Mouse (Mus musculus): ENCODE data around the gene Pkp4. TPM values are rescaled to one million over a fixed set of nuclear protein-coding genes. Genes with fewer than 3 reads are reported as not detected.

The Pkp4 gene
- total RNA-seq, 2 experiments from 2014 or later = 62.6 to 82.9 TPM

- no peak for DNase-seq (ENCODE audit: low spot score in 2 of 2)
Observed at GRCm38 (mm10) chr2:59217931-59218330, 57.3 kb downstream of the Pkp4 start.

- no peak for DNase-seq (ENCODE audit: low spot score in 2 of 2)
Observed at GRCm38 (mm10) chr2:59219997-59220789, 59.5 kb downstream of the Pkp4 start.

- DNase-seq (ENCODE audit: low spot score in 2 of 2) = no peak
Observed at GRCm38 (mm10) chr2:59226383-59226782, 65.7 kb downstream of the Pkp4 start.

GRCm38 (mm10) chr2:59227011-59227410, 66.4 kb downstream of the Pkp4 start:
- no peak for DNase-seq (ENCODE audit: low spot score in 2 of 2)

GRCm38 (mm10) chr2:59227508-59228263, 67.0 kb downstream of the Pkp4 start:
- no peak for DNase-seq (ENCODE audit: low spot score in 2 of 2)

- no peak for DNase-seq (ENCODE audit: low spot score in 2 of 2)
Observed at GRCm38 (mm10) chr2:59229250-59229895, 68.7 kb downstream of the Pkp4 start.

- DNase-seq (ENCODE audit: low spot score in 2 of 2) = no peak
Observed at GRCm38 (mm10) chr2:59230656-59231055, 70.0 kb downstream of the Pkp4 start.

GRCm38 (mm10) chr2:59231514-59231913, 70.9 kb downstream of the Pkp4 start:
- DNase-seq (ENCODE audit: low spot score in 2 of 2) = no peak

GRCm38 (mm10) chr2:59233294-59233923, 72.8 kb downstream of the Pkp4 start:
- DNase-seq (ENCODE audit: low spot score in 2 of 2) = no peak

- DNase-seq (ENCODE audit: low spot score in 2 of 2) = no peak
Observed at GRCm38 (mm10) chr2:59233936-59234335, 73.3 kb downstream of the Pkp4 start.

GRCm38 (mm10) chr2:59234537-59234936, 73.9 kb downstream of the Pkp4 start:
- no peak for DNase-seq (ENCODE audit: low spot score in 2 of 2)

GRCm38 (mm10) chr2:59239841-59240395, 79.3 kb downstream of the Pkp4 start:
- no peak for DNase-seq (ENCODE audit: low spot score in 2 of 2)

GRCm38 (mm10) chr2:59242117-59242516, 81.5 kb downstream of the Pkp4 start:
- no peak for DNase-seq (ENCODE audit: low spot score in 2 of 2)

- no peak for DNase-seq (ENCODE audit: low spot score in 2 of 2)
Observed at GRCm38 (mm10) chr2:59244273-59245097, 83.8 kb downstream of the Pkp4 start.

- no peak for DNase-seq (ENCODE audit: low spot score in 2 of 2)
Observed at GRCm38 (mm10) chr2:59245098-59245388, 84.4 kb downstream of the Pkp4 start.

- DNase-seq (ENCODE audit: low spot score in 2 of 2) = no peak
Observed at GRCm38 (mm10) chr2:59248806-59249205, 88.2 kb downstream of the Pkp4 start.

- DNase-seq (ENCODE audit: low spot score in 2 of 2) = no peak
Observed at GRCm38 (mm10) chr2:59252818-59253217, 92.2 kb downstream of the Pkp4 start.

GRCm38 (mm10) chr2:59253435-59253834, 92.8 kb downstream of the Pkp4 start:
- DNase-seq (ENCODE audit: low spot score in 2 of 2) = no peak

GRCm38 (mm10) chr2:59258821-59259231, 98.2 kb downstream of the Pkp4 start:
- DNase-seq (ENCODE audit: low spot score in 2 of 2) = no peak

GRCm38 (mm10) chr2:59259346-59259745, 98.7 kb downstream of the Pkp4 start:
- DNase-seq (ENCODE audit: low spot score in 2 of 2) = no peak

Data from adrenal gland, postnatal 4 days (tissue).